Mouse (Mus musculus): Measurements from ENCODE around the gene Jmjd7. TPM values are rescaled to one million over a fixed set of nuclear protein-coding genes. Genes with fewer than 3 reads are reported as not detected.

Jmjd7 gene
- polyA plus RNA-seq, 1 experiment = 5.9 TPM

- TF ChIP-seq POLR2A (IDR thresholded peaks at IDR 0.05; ENCODE audit: low read depth, low read length) (no peak), CTCF (IDR thresholded peaks at IDR 0.05; ENCODE audit: extremely low read depth, insufficient read depth, insufficient read length, insufficient replicate concordance) (no peak)
- Histone ChIP-seq H3K4me3 (ENCODE audit: extremely low read depth, insufficient read depth, insufficient read length) (no peak overlapping the region), H3K4me1 (ENCODE audit: control insufficient read depth, insufficient read depth, insufficient read length) (peaks cover 5% of the 10 kb centered on the region; the same call in 1 of the 2 replicates), H3K27ac (ENCODE audit: insufficient read depth, low read length) (no peak overlapping the region), H3K27me3 (ENCODE audit: control insufficient read depth, insufficient read depth, low read length) (no peaks in the 10 kb centered on the region), H3K36me3 (ENCODE audit: control insufficient read depth, insufficient read depth, low read length) (no peaks in the 10 kb centered on the region)
- DNase-seq (ENCODE audit: low read depth in 1 of 2, low spot score in 2 of 2) = no peak
- WGBS = 93% methylated on average over 2 of the region's 2 CpGs
These were observed 27.6 kb upstream of the Jmjd7 start for GRCm38 (mm10) chr2:119999731-120000130.

GRCm38 (mm10) chr2:120000882-120001584, 26.2 kb upstream of the Jmjd7 start:
- TF ChIP-seq CTCF (IDR thresholded peaks at IDR 0.05; ENCODE audit: extremely low read depth, insufficient read depth, insufficient read length, insufficient replicate concordance) (no peak), POLR2A (IDR thresholded peaks at IDR 0.05; ENCODE audit: low read depth, low read length) (no peak)
- no peak overlapping the region for H3K4me3 ChIP-seq (ENCODE audit: extremely low read depth, insufficient read depth, insufficient read length)
- DNase-seq (ENCODE audit: low read depth in 1 of 2, low spot score in 2 of 2) = no peak

GRCm38 (mm10) chr2:120001956-120002355, 25.3 kb upstream of the Jmjd7 start:
- H3K27ac ChIP-seq (ENCODE audit: insufficient read depth, low read length) = peak overlapping the region; percentile 39; the same call in 1 of the 2 replicates
- TF ChIP-seq CTCF (IDR thresholded peaks at IDR 0.05; ENCODE audit: extremely low read depth, insufficient read depth, insufficient read length, insufficient replicate concordance) (no peak), POLR2A (IDR thresholded peaks at IDR 0.05; ENCODE audit: low read depth, low read length) (no peak)
- H3K4me1 ChIP-seq (ENCODE audit: control insufficient read depth, insufficient read depth, insufficient read length) = peaks cover 5% of the 10 kb centered on the region; the same call in 1 of the 2 replicates
- H3K27me3 ChIP-seq (ENCODE audit: control insufficient read depth, insufficient read depth, low read length) = no peaks in the 10 kb centered on the region
- WGBS = 63% methylated on average over 4 of the region's 4 CpGs
- no peaks in the 10 kb centered on the region for H3K36me3 ChIP-seq (ENCODE audit: control insufficient read depth, insufficient read depth, low read length)
- no peak overlapping the region for H3K4me3 ChIP-seq (ENCODE audit: extremely low read depth, insufficient read depth, insufficient read length)
- DNase-seq (ENCODE audit: low read depth in 1 of 2, low spot score in 2 of 2) = no peak

More at GRCm38 (mm10) chr2:120000882-120001584, 26.2 kb upstream of the Jmjd7 start:
- peaks cover 5% of the 10 kb centered on the region; the same call in 1 of the 2 replicates for H3K4me1 ChIP-seq (ENCODE audit: control insufficient read depth, insufficient read depth, insufficient read length)
- 72% methylated on average over 3 of the region's 3 CpGs for WGBS
- no peaks in the 10 kb centered on the region for H3K36me3 ChIP-seq (ENCODE audit: control insufficient read depth, insufficient read depth, low read length)
- H3K27me3 ChIP-seq (ENCODE audit: control insufficient read depth, insufficient read depth, low read length) = no peaks in the 10 kb centered on the region
- no peak overlapping the region for H3K27ac ChIP-seq (ENCODE audit: insufficient read depth, low read length)

GRCm38 (mm10) chr2:120003970-120004369, 23.3 kb upstream of the Jmjd7 start:
- WGBS = 87% methylated on average over 2 of the region's 2 CpGs
- TF ChIP-seq POLR2A (IDR thresholded peaks at IDR 0.05; ENCODE audit: low read depth, low read length) = no peak
- TF ChIP-seq CTCF (IDR thresholded peaks at IDR 0.05; ENCODE audit: extremely low read depth, insufficient read depth, insufficient read length, insufficient replicate concordance) = no peak
- no peaks in the 10 kb centered on the region for H3K36me3 ChIP-seq (ENCODE audit: control insufficient read depth, insufficient read depth, low read length)
- no peak overlapping the region for H3K4me3 ChIP-seq (ENCODE audit: extremely low read depth, insufficient read depth, insufficient read length)
- peaks cover 5% of the 10 kb centered on the region; the same call in 1 of the 2 replicates for H3K4me1 ChIP-seq (ENCODE audit: control insufficient read depth, insufficient read depth, insufficient read length)
- DNase-seq (ENCODE audit: low read depth in 1 of 2, low spot score in 2 of 2) = no peak
- H3K27ac ChIP-seq (ENCODE audit: insufficient read depth, low read length) = no peak overlapping the region
- H3K27me3 ChIP-seq (ENCODE audit: control insufficient read depth, insufficient read depth, low read length) = no peaks in the 10 kb centered on the region

GRCm38 (mm10) chr2:120006696-120007095, 20.6 kb upstream of the Jmjd7 start:
- Histone ChIP-seq H3K27ac (ENCODE audit: insufficient read depth, low read length) (no peak overlapping the region), H3K4me1 (ENCODE audit: control insufficient read depth, insufficient read depth, insufficient read length) (no peaks in the 10 kb centered on the region), H3K36me3 (ENCODE audit: control insufficient read depth, insufficient read depth, low read length) (no peaks in the 10 kb centered on the region), H3K27me3 (ENCODE audit: control insufficient read depth, insufficient read depth, low read length) (no peaks in the 10 kb centered on the region), H3K4me3 (ENCODE audit: extremely low read depth, insufficient read depth, insufficient read length) (no peak overlapping the region)
- WGBS = 96% methylated on average over 7 of the region's 7 CpGs
- TF ChIP-seq POLR2A (IDR thresholded peaks at IDR 0.05; ENCODE audit: low read depth, low read length) = no peak
- TF ChIP-seq CTCF (IDR thresholded peaks at IDR 0.05; ENCODE audit: extremely low read depth, insufficient read depth, insufficient read length, insufficient replicate concordance) = no peak
- DNase-seq (ENCODE audit: low read depth in 1 of 2, low spot score in 2 of 2) = no peak

GRCm38 (mm10) chr2:120007680-120008210, 19.5 kb upstream of the Jmjd7 start:
- no peak for TF ChIP-seq POLR2A (IDR thresholded peaks at IDR 0.05; ENCODE audit: low read depth, low read length)
- TF ChIP-seq CTCF (IDR thresholded peaks at IDR 0.05; ENCODE audit: extremely low read depth, insufficient read depth, insufficient read length, insufficient replicate concordance) = no peak
- Histone ChIP-seq H3K4me3 (ENCODE audit: extremely low read depth, insufficient read depth, insufficient read length) (no peak overlapping the region), H3K36me3 (ENCODE audit: control insufficient read depth, insufficient read depth, low read length) (no peaks in the 10 kb centered on the region), H3K4me1 (ENCODE audit: control insufficient read depth, insufficient read depth, insufficient read length) (no peaks in the 10 kb centered on the region), H3K27me3 (ENCODE audit: control insufficient read depth, insufficient read depth, low read length) (no peaks in the 10 kb centered on the region), H3K27ac (ENCODE audit: insufficient read depth, low read length) (no peak overlapping the region)
- DNase-seq (ENCODE audit: low read depth in 1 of 2, low spot score in 2 of 2) = no peak
- WGBS = 93% methylated on average over 4 of the region's 4 CpGs

GRCm38 (mm10) chr2:120008672-120009071, 18.6 kb upstream of the Jmjd7 start:
- Histone ChIP-seq H3K4me1 (ENCODE audit: control insufficient read depth, insufficient read depth, insufficient read length) (no peaks in the 10 kb centered on the region), H3K27ac (ENCODE audit: insufficient read depth, low read length) (peak overlapping the region; percentile 29; the same call in 1 of the 2 replicates), H3K4me3 (ENCODE audit: extremely low read depth, insufficient read depth, insufficient read length) (no peak overlapping the region), H3K36me3 (ENCODE audit: control insufficient read depth, insufficient read depth, low read length) (no peaks in the 10 kb centered on the region), H3K27me3 (ENCODE audit: control insufficient read depth, insufficient read depth, low read length) (no peaks in the 10 kb centered on the region)
- no peak for DNase-seq (ENCODE audit: low read depth in 1 of 2, low spot score in 2 of 2)
- TF ChIP-seq POLR2A (IDR thresholded peaks at IDR 0.05; ENCODE audit: low read depth, low read length) (no peak), CTCF (IDR thresholded peaks at IDR 0.05; ENCODE audit: extremely low read depth, insufficient read depth, insufficient read length, insufficient replicate concordance) (no peak)
- WGBS = 15% methylated on average over 4 of the region's 4 CpGs

Data from spleen, adult 2 months (tissue).